Mouse (Mus musculus): ENCODE results near the gene Swap70. TPM values are rescaled to one million over a fixed set of nuclear protein-coding genes. Genes with fewer than 3 reads are reported as not detected.
"Not testable (repeated sequence)": the region's sequence is repeated elsewhere in the genome, so short reads cannot be mapped to it uniquely, and the experiment has no call there.

Swap70 gene
- polyA plus RNA-seq (2012; rRNA removed): 11.3 and 18.7 TPM in 2 replicates

GRCm38 (mm10) chr7:110221586-110222481 is at the start of gene Swap70:
Gene Swap70, plus strand, starts transcription at chr7:110221711.
- no peak for DNase-seq (ENCODE audit: low read depth)

- DNase-seq (ENCODE audit: low read depth): no peak
These were observed 42.3 kb upstream of the Swap70 start for GRCm38 (mm10) chr7:110179208-110179607.

- no peak for DNase-seq (ENCODE audit: low read depth)
These were observed 40.9 kb upstream of the Swap70 start for GRCm38 (mm10) chr7:110180613-110181012.

- DNase-seq (ENCODE audit: low read depth): no peak
These were observed 40.1 kb upstream of the Swap70 start for GRCm38 (mm10) chr7:110181446-110181845.

- no peak for DNase-seq (ENCODE audit: low read depth)
These were observed 36.9 kb upstream of the Swap70 start for GRCm38 (mm10) chr7:110184608-110185007.

GRCm38 (mm10) chr7:110189951-110190350 is 31.6 kb upstream of the Swap70 start:
- no peak for DNase-seq (ENCODE audit: low read depth)

DNA sequence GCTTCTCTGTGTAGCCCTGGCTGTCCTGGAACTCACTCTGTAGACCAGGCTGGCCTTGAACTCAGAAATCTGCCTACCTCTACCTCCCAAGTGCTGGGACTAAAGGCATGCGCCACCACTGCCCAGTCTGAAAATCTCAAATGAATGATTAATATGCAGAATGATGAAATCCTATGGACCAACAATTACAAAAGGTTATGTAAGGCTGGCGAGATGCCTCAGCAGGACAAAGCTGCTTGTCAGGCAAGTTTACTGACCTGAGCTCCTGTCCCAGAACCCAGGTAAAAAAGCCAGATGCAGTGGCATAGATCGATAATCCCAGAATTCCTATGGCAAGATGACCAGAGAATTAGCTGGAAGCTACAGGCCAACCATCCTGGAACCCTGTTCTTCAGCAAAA is 28.3 kb upstream of the Swap70 start:
- DNase-seq (ENCODE audit: low read depth): peak; percentile 34

- no peak for DNase-seq (ENCODE audit: low read depth)
These were observed 24.3 kb upstream of the Swap70 start for GRCm38 (mm10) chr7:110197176-110197575.

GRCm38 (mm10) chr7:110201933-110202332 is 19.6 kb upstream of the Swap70 start:
- no peak for DNase-seq (ENCODE audit: low read depth)

DNA sequence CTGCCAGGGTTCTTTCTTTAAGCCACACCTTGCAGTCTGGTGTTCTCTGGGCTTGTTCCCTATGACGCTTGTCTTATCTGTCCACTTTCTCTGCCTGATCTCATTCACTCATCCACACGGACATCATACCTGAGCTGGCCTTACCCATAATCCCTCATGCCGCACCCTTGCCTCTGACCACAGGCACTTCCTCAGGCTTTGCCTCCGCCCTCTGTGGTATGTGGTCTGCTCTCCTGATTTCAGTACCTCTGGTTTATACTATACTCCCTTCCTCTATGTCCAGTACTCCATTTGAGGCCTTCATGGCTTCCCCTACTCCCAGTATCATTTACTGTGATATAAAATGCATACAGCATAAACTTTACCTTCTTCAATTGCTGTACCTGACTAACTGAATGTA is 17.3 kb upstream of the Swap70 start:
- no peak for DNase-seq (ENCODE audit: low read depth)

- no peak for DNase-seq (ENCODE audit: low read depth)
These were observed 13.2 kb upstream of the Swap70 start for GRCm38 (mm10) chr7:110208341-110208740.

GRCm38 (mm10) chr7:110209422-110209821 is 12.1 kb upstream of the Swap70 start:
- no peak for DNase-seq (ENCODE audit: low read depth)

DNA sequence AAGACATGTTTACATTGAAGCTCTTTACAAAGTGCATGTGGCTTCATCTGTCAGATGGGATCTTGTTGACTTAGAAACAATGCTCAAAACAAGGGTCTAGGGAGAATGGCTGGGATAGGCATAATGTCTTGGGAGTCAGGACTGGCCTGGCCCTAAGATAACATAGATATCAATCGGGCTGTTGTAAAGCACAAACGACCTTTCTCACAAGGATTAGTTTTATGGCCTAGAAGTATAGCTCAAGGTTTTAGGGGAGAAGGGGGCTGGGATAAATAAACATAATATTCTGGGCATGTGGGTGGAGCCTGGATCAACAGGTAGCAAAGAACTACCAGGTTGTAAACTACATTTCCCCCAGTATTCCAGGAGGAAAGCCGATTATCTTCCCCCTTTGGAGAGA is 10.5 kb upstream of the Swap70 start:
- DNase-seq (ENCODE audit: low read depth): no peak

- DNase-seq (ENCODE audit: low read depth): no peak
These were observed 6.6 kb upstream of the Swap70 start for GRCm38 (mm10) chr7:110214882-110215281.

- no peak for DNase-seq (ENCODE audit: low read depth)
These were observed 393 bp upstream of the Swap70 start for GRCm38 (mm10) chr7:110221051-110221585.

DNA sequence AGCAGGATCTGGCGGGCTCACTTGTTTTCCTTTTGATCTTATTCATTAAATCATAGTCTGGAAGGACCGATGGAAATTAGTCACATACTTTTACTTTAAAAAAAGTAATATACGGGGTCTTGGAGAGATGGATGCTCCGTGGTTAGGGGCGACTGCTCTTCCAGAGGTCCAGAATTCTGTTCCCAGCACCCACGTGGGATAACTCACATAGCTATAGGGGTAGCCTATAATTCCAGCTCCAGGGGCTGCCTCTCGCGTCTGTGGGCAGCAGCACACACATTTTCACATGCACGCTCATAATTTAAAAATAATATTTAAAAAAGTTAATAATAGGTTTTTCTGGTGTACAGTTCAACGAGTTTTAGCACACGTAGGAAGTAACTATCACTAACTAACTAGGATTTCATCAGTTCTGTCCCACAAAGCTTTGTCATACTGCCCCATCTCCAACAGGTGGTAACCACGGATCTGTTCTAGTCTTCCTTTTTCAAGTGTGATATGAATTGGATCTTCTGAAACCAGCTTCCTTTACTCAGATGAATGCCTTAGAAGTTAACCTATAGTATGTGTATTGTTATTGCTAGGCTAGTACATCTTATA is 1.2 kb downstream of the Swap70 start:
- DNase-seq (ENCODE audit: low read depth): no peak

- no peak for DNase-seq (ENCODE audit: low read depth)
These were observed 2.4 kb downstream of the Swap70 start for GRCm38 (mm10) chr7:110223727-110224510.

DNA sequence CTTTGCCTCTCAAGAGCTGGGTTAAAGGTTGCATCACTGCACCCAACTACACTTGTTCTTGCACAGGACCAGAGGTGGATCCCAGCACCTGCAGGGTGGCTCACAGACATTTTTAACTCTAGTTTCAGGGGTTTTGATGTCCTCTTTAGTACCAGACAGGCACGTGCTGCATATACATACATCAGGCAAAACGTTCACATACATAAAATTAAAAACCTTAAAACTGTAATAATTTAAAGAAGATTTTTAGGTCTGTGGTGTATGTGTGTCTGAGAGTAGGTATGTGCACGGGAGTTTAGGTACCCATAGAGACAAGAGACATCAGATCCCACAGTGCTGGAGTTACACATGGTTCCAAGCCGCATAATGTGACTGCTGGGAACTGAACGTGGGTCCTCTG is 5.0 kb downstream of the Swap70 start:
- no peak for DNase-seq (ENCODE audit: low read depth)

DNA sequence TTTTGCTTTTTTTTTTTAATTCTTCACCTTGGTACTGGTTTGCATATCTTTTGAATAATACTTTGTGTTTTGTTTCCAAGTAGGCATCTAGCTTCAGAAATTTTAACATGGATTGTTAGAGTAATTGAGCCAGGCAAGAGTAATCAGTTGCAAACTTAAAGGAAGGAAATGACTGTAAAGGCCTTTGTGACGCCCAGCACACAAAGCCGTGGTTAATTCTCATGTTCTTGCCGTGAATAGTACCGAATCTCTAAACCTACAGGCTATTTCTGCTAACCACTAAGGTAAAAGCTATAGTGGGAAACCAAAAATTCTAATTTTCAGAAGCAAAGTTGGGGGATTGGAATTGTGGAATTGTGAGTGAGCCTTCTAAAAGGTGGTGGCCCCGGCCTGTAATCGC is 8.5 kb downstream of the Swap70 start:
- no peak for DNase-seq (ENCODE audit: low read depth)

DNA sequence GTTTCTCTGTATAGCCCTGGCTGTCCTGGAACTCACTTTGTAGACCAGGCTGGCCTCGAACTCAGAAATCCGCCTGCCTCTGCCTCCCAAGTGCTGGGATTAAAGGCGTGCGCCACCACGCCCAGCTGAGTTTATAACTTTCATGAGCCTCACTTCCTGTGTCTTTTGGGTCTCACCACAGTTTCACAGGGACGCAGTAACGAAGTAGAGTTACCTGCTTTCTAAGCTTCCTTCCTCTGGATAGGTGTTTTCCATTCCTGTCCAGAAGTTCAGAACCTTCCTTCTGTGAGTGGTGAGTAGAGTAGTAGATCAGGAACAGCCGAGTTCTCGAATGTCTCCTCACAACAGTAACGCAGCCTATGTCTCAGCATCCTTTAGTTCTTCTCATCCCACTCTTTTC is 9.6 kb downstream of the Swap70 start:
- not testable (repeated sequence) for DNase-seq (ENCODE audit: low read depth)

DNA sequence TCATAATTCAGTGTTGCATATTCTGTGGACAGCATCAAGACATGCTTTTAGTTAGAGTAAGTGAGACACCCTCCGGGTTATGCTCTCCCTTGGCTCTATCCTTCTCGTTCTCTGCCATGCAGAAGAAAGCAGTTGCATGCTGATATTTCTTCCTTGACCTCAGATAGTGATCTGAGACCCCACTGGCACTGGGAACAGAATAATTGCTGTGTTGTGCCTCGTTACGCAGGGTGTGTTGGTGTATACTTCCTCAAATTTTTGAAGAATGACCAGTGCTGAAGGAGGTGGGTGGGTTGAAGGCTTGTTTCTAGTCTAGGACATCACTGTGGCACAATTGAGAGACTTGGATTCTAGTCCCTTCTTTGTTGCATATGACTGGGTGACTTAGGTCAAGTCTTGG is 14.6 kb downstream of the Swap70 start:
- DNase-seq (ENCODE audit: low read depth): no peak

DNA sequence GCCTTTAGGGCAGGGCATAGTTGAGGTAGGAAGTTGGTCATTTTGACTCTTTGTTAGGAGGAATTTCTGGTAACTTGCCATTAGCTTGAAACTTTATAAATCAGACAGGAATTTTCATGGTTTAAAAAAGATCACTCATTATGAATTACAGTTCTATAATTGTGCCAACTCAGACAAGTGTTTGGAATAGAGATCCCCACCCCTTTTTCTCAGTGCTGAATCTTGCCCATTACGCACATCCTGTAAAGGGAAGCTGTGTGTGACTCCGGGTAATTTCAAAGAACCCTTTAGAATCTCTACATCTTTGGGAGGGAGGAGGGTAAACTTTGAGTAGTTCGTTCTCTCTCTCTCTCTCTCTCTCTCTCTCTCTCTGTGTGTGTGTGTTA is 15.9 kb downstream of the Swap70 start:
- DNase-seq (ENCODE audit: low read depth): no peak

All from gonadal fat pad, adult 2 months (tissue).